Mouse (Mus musculus) left cerebral cortex, adult 18-20 months (tissue): Measurements from ENCODE around the gene Lars2. TPM values are rescaled to one million over a fixed set of nuclear protein-coding genes. Genes with fewer than 3 reads are reported as not detected.
"Not testable (repeated sequence)": the region's sequence is repeated elsewhere in the genome, so short reads cannot be mapped to it uniquely, and the experiment has no call there.

ENCODE experiments used
- DNase-seq, 2 experiments: peaks; one replicate each; pipeline ENCODE4 v3.0.0; 2021 to 2022; ENCODE audit warnings: low spot score in 2 of 2, mixed read lengths in 1 of 2
- long read RNA-seq, 2 experiments: library from polyadenylated mRNA; stranded (forward); transcript quantifications; one replicate each; pipeline ENCODE4 v2.0.0; 2021
- total RNA-seq, 2 experiments: library from RNA; stranded (reverse); gene quantifications; 2 replicates each; pipeline ENCODE4 v1.2.3; 2021

Gene Lars2
- total RNA-seq: 10 to 100 TPM; 33.7 to 36.0 TPM
- long read RNA-seq, experiment 1, transcript Lars2-201 (21 exons, 3,894 nt): major isoform, 8 of 9 reads
- long read RNA-seq, experiment 1, partial matches to known transcripts: 1 of 9 reads
- long read RNA-seq, experiment 1, other reads (novel, unspliced or antisense): 0 of 9 reads
- long read RNA-seq, experiment 2, transcript Lars2-201 (21 exons, 3,894 nt): major isoform, 5 of 6 reads
- long read RNA-seq, experiment 2, partial matches to known transcripts: 0 of 6 reads
- long read RNA-seq, experiment 2, other reads (novel, unspliced or antisense): 1 of 6 reads

GRCm38 (mm10) chr9:123366708-123367385 is at the start of gene Lars2:
Gene Lars2 (plus strand): TSS chr9:123366927.
- peak; percentile 91 to 92 for DNase-seq

GRCm38 (mm10) chr9:123326106-123326505 is 40.6 kb upstream of the Lars2 start:
- no peak for DNase-seq

GRCm38 (mm10) chr9:123328336-123328735 is 38.4 kb upstream of the Lars2 start:
- DNase-seq: no peak

- no peak for DNase-seq
These were observed 36.9 kb upstream of the Lars2 start for GRCm38 (mm10) chr9:123329831-123330230.

GRCm38 (mm10) chr9:123330271-123330670 is 36.5 kb upstream of the Lars2 start:
- DNase-seq: not testable (repeated sequence)

- DNase-seq: no peak
These were observed 33.2 kb upstream of the Lars2 start for GRCm38 (mm10) chr9:123333479-123333878.

GRCm38 (mm10) chr9:123335044-123335670 is 31.6 kb upstream of the Lars2 start:
- no peak for DNase-seq

- DNase-seq: no peak
These were observed 27.0 kb upstream of the Lars2 start for GRCm38 (mm10) chr9:123339651-123340144.

GRCm38 (mm10) chr9:123341256-123341655 is 25.5 kb upstream of the Lars2 start:
- no peak for DNase-seq

- no peak for DNase-seq
These were observed 23.7 kb upstream of the Lars2 start for GRCm38 (mm10) chr9:123343069-123343468.

- DNase-seq: not testable (repeated sequence)
These were observed 17.4 kb upstream of the Lars2 start for GRCm38 (mm10) chr9:123349286-123349685.

- DNase-seq: no peak
These were observed 6.7 kb upstream of the Lars2 start for GRCm38 (mm10) chr9:123359981-123360380.

GRCm38 (mm10) chr9:123365353-123365752 is 1.4 kb upstream of the Lars2 start:
- no peak for DNase-seq

GRCm38 (mm10) chr9:123365942-123366707 is 602 bp upstream of the Lars2 start:
- no peak for DNase-seq

- DNase-seq: no peak
These were observed 909 bp downstream of the Lars2 start for GRCm38 (mm10) chr9:123367636-123368035.

- DNase-seq: no peak
These were observed 15.7 kb downstream of the Lars2 start for GRCm38 (mm10) chr9:123382399-123382798.

- DNase-seq: peak; percentile 58 to 65
These were observed 18.0 kb downstream of the Lars2 start for GRCm38 (mm10) chr9:123384696-123385095.

GRCm38 (mm10) chr9:123385352-123386198 is 18.8 kb downstream of the Lars2 start:
- no peak for DNase-seq

GRCm38 (mm10) chr9:123386347-123386746 is 19.6 kb downstream of the Lars2 start:
- DNase-seq: no peak
